Mouse (Mus musculus) hindbrain, embryonic 11.5 days (tissue): ENCODE data around the gene Nkiras2. TPM values are rescaled to one million over a fixed set of nuclear protein-coding genes. Genes with fewer than 3 reads are reported as not detected.
A peak's percentile ranks its signal among the peaks of the same experiment; 100 is the strongest.

Experiments
- ATAC-seq: fragments of 200-750 bp; cut with Nextera tagmentation; 2 replicates; pipeline ENCODE4 v1.8.0; 2017; ENCODE audit warnings: mild to moderate bottlenecking, moderate TSS enrichment, moderate library complexity; ENCODE audit not compliant: low FRiP score
- DNase-seq: peaks from one replicate; pipeline ENCODE4 v3.0.0-alpha.2; 2015; ENCODE audit warnings: low spot score
- H3K27ac ChIP-seq: fragments of 300-500 bp; sonication (generic); 2 replicates; pipeline ENCODE4 v1.5.1; 2014; ENCODE audit warnings: mild to moderate bottlenecking, low read depth, low read length
- H3K27me3 ChIP-seq: fragments of 300-500 bp; sonication (generic); 2 replicates; pipeline ENCODE4 v1.6.1; 2014; ENCODE audit warnings: mild to moderate bottlenecking, low read length, moderate library complexity, mixed read lengths; ENCODE audit not compliant: control insufficient read depth, insufficient read depth
- H3K36me3 ChIP-seq: fragments of 300-500 bp; sonication (generic); 2 replicates; pipeline ENCODE4 v1.6.1; 2014; ENCODE audit warnings: mild to moderate bottlenecking, low read length, moderate library complexity, mixed read lengths; ENCODE audit not compliant: control insufficient read depth, insufficient read depth
- H3K4me1 ChIP-seq: fragments of 300-500 bp; sonication (generic); replicated peaks from 2 replicates; pipeline ENCODE4 v1.6.1; 2014; ENCODE audit warnings: low read length, mixed read lengths; ENCODE audit not compliant: control insufficient read depth, insufficient read depth
- H3K4me2 ChIP-seq: fragments of 300-500 bp; sonication (generic); replicated peaks from 2 replicates; pipeline ENCODE4 v1.6.1; 2014; ENCODE audit warnings: mild to moderate bottlenecking, low read depth, low read length
- H3K4me3 ChIP-seq: fragments of 300-500 bp; sonication (generic); 2 replicates; pipeline ENCODE4 v1.5.1; 2014; ENCODE audit warnings: low read depth, low read length
- H3K9ac ChIP-seq: fragments of 300-500 bp; sonication (generic); 2 replicates; pipeline ENCODE4 v1.6.1; 2014; ENCODE audit warnings: low read depth, low read length
- H3K9me3 ChIP-seq: fragments of 300-500 bp; sonication (generic); 2 replicates; pipeline ENCODE4 v1.6.1; 2016; ENCODE audit warnings: low read length; ENCODE audit not compliant: control insufficient read depth
- WGBS: fragments of 180-500 bp; shearing (Covaris S2); extraction: QIAGEN DNeasy Blood & Tissue Kit; methylation state at CpG from one replicate; pipeline ENCODE4 v1.1.7; 2014; 5-methylcytosine and 5-hydroxymethylcytosine counted together
- polyA plus RNA-seq: library from polyadenylated mRNA; unstranded; fragments of >200 nt; fragmentation: Nextera tagmentation; extraction: Ambion mirVana; gene quantifications from 2 replicates; pipeline ENCODE4 v1.2.1, GENCODE M21; 2014

The Nkiras2 gene
- polyA plus RNA-seq, 1 experiment from 2014 or later, result 109 TPM

DNA sequence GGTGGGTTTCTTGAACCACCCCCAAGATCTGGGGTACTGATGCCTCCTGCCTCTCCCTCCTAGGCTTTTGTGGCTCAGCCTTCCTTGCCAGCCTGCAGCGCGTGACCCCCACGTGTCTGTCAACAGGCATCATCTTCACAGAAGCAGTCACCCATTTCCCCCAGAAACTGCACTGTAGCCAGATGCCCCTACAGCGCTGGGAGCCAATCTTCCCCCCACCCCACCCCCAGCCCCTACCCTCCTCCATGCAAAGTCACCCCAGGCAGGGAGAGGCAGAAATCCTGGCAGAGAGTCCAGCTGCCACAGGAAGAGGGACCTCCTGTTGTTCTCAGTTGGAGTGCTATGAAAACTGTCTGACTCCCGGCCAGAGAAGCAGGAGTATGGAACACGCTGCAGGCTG lies 37.4 kb downstream of the Nkiras2 start:
- H3K27me3 ChIP-seq, result no peaks in the 10 kb centered on the region
- no peaks in the 10 kb centered on the region for H3K9me3 ChIP-seq
- no peak overlapping the region for H3K4me2 ChIP-seq
- ATAC-seq (no peak), DNase-seq (no peak)
- no peak overlapping the region for H3K9ac ChIP-seq
- WGBS, result 17% methylated on average over 6 of the region's 6 CpGs
- H3K4me1 ChIP-seq, result no peaks in the 10 kb centered on the region
- H3K27ac ChIP-seq, result no peak overlapping the region
- H3K4me3 ChIP-seq, result no peak overlapping the region
- no peaks in the 10 kb centered on the region for H3K36me3 ChIP-seq

DNA sequence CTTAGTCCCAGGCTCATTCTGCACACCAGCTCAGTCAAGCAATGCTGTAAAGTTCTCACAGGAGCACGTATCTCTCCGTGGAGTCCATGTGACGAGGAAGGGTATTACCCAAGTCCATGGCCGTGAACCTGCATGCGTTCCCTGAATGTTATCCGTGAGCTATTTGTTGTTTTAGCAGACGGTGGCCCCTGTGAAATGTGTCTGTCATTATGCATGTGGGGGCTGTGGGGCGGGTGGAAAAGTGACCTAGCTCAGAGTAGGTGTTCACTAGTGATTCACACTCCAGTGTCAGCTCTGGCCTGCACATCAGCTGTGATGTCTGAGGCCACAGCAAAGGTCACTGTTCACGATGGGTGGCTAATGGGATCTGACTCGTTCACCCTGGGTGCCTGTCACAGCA lies 40.8 kb downstream of the Nkiras2 start:
- Histone ChIP-seq H3K4me3 (no peak overlapping the region), H3K27me3 (no peaks in the 10 kb centered on the region), H3K4me2 (no peak overlapping the region), H3K4me1 (no peaks in the 10 kb centered on the region), H3K36me3 (no peaks in the 10 kb centered on the region), H3K27ac (no peak overlapping the region), H3K9me3 (no peaks in the 10 kb centered on the region), H3K9ac (no peak overlapping the region)
- DNase-seq (no peak), ATAC-seq (no peak)
- WGBS, result 73% methylated on average over 10 of the region's 10 CpGs

DNA sequence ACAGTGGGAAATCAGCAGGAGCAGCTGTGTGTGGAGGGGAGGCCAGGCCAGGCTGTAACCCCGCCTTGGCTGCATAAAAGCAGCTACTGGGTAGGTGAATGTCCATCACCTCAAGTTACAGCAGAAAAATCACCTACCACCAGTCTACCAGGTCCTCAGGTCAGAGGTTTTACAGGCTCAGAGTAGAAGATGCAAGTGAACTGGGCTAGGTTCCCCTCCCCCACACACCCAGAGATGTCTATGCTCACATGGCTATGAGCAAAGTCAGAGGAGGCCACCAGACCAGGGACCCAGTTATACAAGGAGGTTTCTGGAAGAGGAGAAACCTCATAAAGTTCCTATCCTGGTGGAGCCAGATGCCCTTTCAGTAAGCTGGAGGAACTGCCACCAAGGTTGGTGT lies 52.0 kb downstream of the Nkiras2 start:
- ATAC-seq, result no peak
- H3K27me3 ChIP-seq, result peaks cover 6% of the 10 kb centered on the region; the same call in 1 of the 2 replicates
- WGBS, result 63% methylated on average over 1 of the region's 1 CpGs
- H3K9me3 ChIP-seq, result no peaks in the 10 kb centered on the region
- no peak overlapping the region for H3K27ac ChIP-seq
- H3K36me3 ChIP-seq, result no peaks in the 10 kb centered on the region
- DNase-seq, result no peak
- H3K9ac ChIP-seq, result no peak overlapping the region
- H3K4me2 ChIP-seq, result no peak overlapping the region
- no peak overlapping the region for H3K4me3 ChIP-seq
- H3K4me1 ChIP-seq, result 0 out of 2 replicates have a peak, but pooled peaks cover 3% of the 10 kb centered on the region

DNA sequence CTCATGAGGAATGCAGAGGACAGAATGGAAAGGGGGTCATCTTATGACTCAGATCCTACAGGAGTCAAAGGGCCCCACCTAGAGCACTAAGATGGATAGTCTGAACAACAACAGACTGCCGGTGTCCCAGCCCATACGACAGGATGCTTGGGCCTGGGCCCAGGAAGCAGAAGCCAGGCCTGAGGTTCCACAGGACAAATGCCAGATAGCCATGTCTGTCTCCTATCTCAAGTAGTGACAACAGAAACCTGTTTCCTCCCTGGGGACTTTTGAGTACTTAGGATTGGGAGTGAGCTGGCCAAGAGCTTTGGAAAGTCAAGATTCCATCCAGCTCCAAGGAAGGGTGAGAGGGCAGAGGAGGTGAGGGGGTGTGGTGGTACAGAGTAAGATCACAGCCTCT lies 52.9 kb downstream of the Nkiras2 start:
- Histone ChIP-seq H3K27ac (no peak overlapping the region), H3K4me2 (no peak overlapping the region), H3K4me1 (0 out of 2 replicates have a peak, but pooled peaks cover 3% of the 10 kb centered on the region), H3K9me3 (no peaks in the 10 kb centered on the region), H3K4me3 (no peak overlapping the region), H3K27me3 (peaks cover 6% of the 10 kb centered on the region; the same call in 1 of the 2 replicates), H3K36me3 (no peaks in the 10 kb centered on the region), H3K9ac (no peak overlapping the region)
- 76% methylated on average over 2 of the region's 2 CpGs for WGBS
- DNase-seq (no peak), ATAC-seq (no peak)

DNA sequence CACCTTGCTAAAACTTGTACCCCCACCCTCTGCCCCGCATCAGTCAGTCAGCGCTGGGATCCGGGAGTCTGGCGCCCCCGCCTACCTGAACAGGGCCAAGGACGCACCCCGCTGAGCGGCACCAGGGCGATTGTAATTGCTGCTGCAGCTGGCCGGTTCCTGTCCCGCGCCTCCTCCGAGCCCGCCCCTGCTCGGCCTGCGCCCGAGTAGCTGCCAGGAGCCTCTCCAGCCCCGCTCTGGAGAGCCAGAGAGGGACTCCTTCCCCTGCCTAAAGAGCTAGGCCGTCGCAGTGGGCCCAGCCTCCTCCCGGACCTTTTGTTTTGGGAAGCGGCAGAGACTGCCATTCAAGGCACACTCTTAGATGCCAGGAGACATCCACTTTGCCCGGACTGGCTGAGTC lies 54.1 kb downstream of the Nkiras2 start:
- Histone ChIP-seq H3K4me3 (no peak overlapping the region), H3K4me2 (peak overlapping the region; percentile 33), H3K4me1 (0 out of 2 replicates have a peak, but pooled peaks cover 3% of the 10 kb centered on the region), H3K9me3 (no peaks in the 10 kb centered on the region), H3K27ac (no peak overlapping the region), H3K36me3 (no peaks in the 10 kb centered on the region), H3K9ac (peak overlapping the region; percentile 38), H3K27me3 (peaks cover 6% of the 10 kb centered on the region; the same call in 1 of the 2 replicates)
- no peak for ATAC-seq
- under 1% methylated on average over 23 of the region's 23 CpGs for WGBS
- DNase-seq, result peak; percentile 37

Other genes starting within 250 kb of the Nkiras2 start
- 26.7 and 30.7 TPM in 2 replicates for gene Jup, start 221.5 kb upstream of the Nkiras2 start, polyA plus RNA-seq
- gene P3h4, start 204.4 kb upstream of the Nkiras2 start, polyA plus RNA-seq, result 19.6 and 22.9 TPM in 2 replicates
- 38.7 and 46.1 TPM in 2 replicates for gene Fkbp10, start 203.5 kb upstream of the Nkiras2 start, polyA plus RNA-seq
- gene Nt5c3b, start 177.4 kb upstream of the Nkiras2 start, polyA plus RNA-seq, result 92.6 and 96.0 TPM in 2 replicates
- 0.66 and 0.68 TPM in 2 replicates for gene Klhl10, start 177.3 kb upstream of the Nkiras2 start, polyA plus RNA-seq
- gene Klhl11, start 146.5 kb upstream of the Nkiras2 start, polyA plus RNA-seq, result 13.8 and 14.9 TPM in 2 replicates
- 259 and 306 TPM in 2 replicates for gene Acly, start 91.2 kb upstream of the Nkiras2 start, polyA plus RNA-seq
- 2.6 and 2.8 TPM in 2 replicates for gene Ttc25, start 73.6 kb upstream of the Nkiras2 start, polyA plus RNA-seq
- 17.4 and 17.8 TPM in 2 replicates for gene Cnp, start 44.3 kb upstream of the Nkiras2 start, polyA plus RNA-seq
- gene Dnajc7, start 924 bp downstream of the Nkiras2 start, polyA plus RNA-seq, result 95.3 and 105 TPM in 2 replicates
- gene Zfp385c, start 73.2 kb downstream of the Nkiras2 start, polyA plus RNA-seq, result 0.08 and 0.71 TPM in 2 replicates
- gene Dhx58, start 85.0 kb downstream of the Nkiras2 start, polyA plus RNA-seq, result 1.8 and 1.9 TPM in 2 replicates
- 47.2 and 50.3 TPM in 2 replicates for gene Kat2a, start 93.2 kb downstream of the Nkiras2 start, polyA plus RNA-seq
- 0.50 and 0.82 TPM in 2 replicates for gene Hspb9, start 94.6 kb downstream of the Nkiras2 start, polyA plus RNA-seq
- 76.6 and 87.5 TPM in 2 replicates for gene Rab5c, start 119.0 kb downstream of the Nkiras2 start, polyA plus RNA-seq
- 3.8 and 5.7 TPM in 2 replicates for gene Kcnh4, start 140.7 kb downstream of the Nkiras2 start, polyA plus RNA-seq
- not detected in 2 replicates for gene Hcrt, start 143.7 kb downstream of the Nkiras2 start, polyA plus RNA-seq
- gene Ghdc, start 151.7 kb downstream of the Nkiras2 start, polyA plus RNA-seq, result 1.1 and 2.1 TPM in 2 replicates
- 13.4 and 14.8 TPM in 2 replicates for gene Stat5b, start 231.5 kb downstream of the Nkiras2 start, polyA plus RNA-seq
- gene Stat5a, start 240.1 kb downstream of the Nkiras2 start, polyA plus RNA-seq, result 1.4 and 1.8 TPM in 2 replicates